Mouse (Mus musculus) adrenal gland, postnatal 4 days (tissue): Measurements from ENCODE around the gene Ugp2. TPM values are rescaled to one million over a fixed set of nuclear protein-coding genes. Genes with fewer than 3 reads are reported as not detected.
A peak's percentile ranks its signal among the peaks of the same experiment; 100 is the strongest.

ENCODE experiments used
- DNase-seq, 2 experiments: peaks; one replicate each; pipeline ENCODE4 v3.0.0; 2021 to 2022; ENCODE audit warnings: low spot score in 2 of 2, mixed read lengths in 2 of 2
- long read RNA-seq, 2 experiments: library from polyadenylated mRNA; stranded (forward); transcript quantifications; one replicate each; pipeline ENCODE4 v2.0.0; 2021
- total RNA-seq, 2 experiments: library from RNA; stranded (reverse); gene quantifications; 2 replicates each; pipeline ENCODE4 v1.2.3; 2021

Ugp2 gene
- total RNA-seq, result 10 to 100 TPM; 78.2 to 83.7 TPM
- long read RNA-seq, experiment 1, transcript Ugp2-202 (10 exons, 2,683 nt), result major isoform, 38 of 70 reads
- long read RNA-seq, experiment 1, transcript Ugp2-201 (10 exons, 2,044 nt), result minor isoform, 26 of 70 reads
- long read RNA-seq, experiment 1, partial matches to known transcripts, result 3 of 70 reads
- long read RNA-seq, experiment 1, other reads (novel, unspliced or antisense), result 3 of 70 reads
- long read RNA-seq, experiment 2, transcript Ugp2-201 (10 exons, 2,044 nt), result minor isoform, 82 of 183 reads
- long read RNA-seq, experiment 2, transcript Ugp2-202 (10 exons, 2,683 nt), result major isoform, 93 of 183 reads
- long read RNA-seq, experiment 2, partial matches to known transcripts, result 5 of 183 reads
- long read RNA-seq, experiment 2, other reads (novel, unspliced or antisense), result 3 of 183 reads

DNA sequence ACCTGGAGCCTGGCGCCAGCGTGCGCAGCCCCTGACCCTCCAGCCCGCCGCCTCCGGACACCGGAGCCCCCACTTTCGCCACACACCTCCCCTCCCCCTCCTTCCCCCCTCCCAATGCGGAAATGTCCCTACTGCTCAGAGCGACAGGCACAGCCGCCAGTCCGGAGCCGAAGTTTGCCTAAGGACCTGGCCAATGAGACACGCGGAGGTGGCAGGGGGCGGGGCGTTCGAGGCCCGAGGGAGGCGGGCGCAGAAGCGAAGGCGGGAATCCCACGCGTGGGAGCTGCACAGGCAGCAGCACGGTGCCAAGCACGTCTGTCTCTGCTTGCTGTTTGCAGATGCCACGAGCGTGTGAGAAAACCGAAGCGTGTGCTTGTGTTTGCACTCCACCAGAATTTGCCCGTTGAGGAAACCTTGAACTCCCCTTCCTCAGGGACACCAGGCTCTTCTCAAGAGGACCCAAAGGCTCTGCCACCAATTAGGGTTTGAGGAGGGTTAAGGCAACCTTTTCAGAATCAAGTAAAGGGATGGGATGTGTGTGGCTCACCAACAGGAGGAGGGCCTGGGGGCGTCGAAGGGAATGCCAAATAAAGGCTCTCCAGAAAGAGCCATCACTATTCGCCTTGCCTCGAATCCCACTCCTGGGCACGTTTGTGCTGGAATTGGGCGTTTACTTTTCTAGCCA lies at the start of gene Ugp2:
TSS of gene Ugp2 (minus strand) at position 80 of the 685 bp plus-strand sequence.
- peak; percentile 95 to 96 for DNase-seq

DNA sequence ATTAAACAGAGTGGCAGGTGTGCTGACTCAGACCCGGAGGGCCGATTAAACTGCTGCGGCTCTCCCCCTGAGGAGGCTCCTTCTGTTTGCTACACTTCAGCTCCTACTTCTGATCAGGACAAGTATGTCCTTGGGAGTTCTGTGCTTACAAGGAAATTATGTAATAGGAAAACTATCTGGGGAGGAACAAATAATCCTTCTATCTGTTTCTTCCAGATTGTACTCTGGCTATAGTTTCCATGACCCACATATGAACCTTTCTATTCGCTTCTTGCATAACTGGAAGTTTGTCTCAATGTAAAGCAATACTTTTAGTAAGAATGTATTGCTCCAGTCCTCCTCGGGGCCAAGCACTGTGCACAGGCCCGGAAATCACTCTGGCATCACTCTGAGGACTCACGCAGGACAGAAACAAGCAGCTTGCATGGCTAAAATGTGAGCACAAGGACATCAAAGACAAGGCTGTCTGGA lies 43.9 kb upstream of the Ugp2 start:
- no peak for DNase-seq

DNA sequence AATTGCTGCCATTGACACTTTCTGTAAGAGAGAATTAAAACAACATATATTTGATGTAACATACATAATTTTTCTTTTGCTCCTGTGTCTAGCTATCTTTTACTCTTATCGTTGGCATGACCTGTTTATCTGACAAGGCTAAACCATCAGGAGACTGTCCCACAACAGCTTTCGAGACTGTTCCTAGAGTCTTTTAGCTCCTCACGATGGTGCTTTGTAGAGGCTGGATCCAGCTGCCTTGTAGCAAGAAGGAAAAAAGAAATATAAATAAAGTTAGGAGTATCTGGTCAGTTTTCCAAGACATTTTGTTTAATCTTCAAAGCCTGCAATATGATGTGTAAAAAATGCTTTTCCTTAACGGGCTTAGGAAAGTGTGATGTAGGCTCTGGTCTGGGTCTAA lies 35.7 kb upstream of the Ugp2 start:
- DNase-seq, result no peak

DNA sequence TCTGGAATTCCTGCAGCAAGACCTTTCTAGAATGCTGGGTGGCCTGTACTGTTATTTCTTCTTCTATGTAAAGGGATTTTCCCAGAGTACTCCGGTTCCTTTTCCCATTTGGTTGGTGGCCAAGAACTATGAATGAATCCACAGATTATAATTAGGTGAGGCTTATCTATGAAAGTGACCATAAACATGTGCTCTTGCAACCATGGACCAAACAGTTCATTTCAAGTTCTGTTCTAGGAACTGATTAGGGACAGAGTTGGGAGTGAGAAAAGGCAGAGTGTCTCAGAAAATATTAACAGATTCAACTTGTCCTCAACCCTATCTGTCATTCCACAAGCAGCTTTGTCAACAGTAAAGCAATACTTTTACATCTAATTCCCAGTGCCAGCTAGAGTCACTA lies 35.1 kb upstream of the Ugp2 start:
- DNase-seq, result no peak

DNA sequence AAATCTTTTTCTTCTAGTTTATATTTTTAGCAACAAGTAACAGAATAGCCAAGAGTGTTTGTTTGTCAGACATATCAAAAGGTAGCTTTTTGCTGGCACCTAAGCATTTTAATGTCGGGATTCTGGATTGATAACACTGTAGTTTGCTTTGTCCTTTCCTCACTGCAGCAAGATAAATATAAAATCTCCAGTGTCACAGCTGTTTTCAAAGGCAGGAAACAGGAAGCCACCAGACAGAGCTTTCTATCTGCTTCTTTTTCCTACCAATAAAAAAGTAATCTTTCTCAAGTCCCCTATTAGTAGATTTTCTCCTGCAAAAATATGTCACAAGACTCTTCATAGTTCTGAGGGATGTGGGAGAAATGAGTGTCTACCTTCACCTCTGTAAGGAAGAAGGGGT lies 32.9 kb upstream of the Ugp2 start:
- no peak for DNase-seq

GRCm38 (mm10) chr11:21402481-21403254 lies 31.7 kb upstream of the Ugp2 start:
- DNase-seq, result no peak

GRCm38 (mm10) chr11:21401248-21401647 lies 30.2 kb upstream of the Ugp2 start:
- no peak for DNase-seq

DNA sequence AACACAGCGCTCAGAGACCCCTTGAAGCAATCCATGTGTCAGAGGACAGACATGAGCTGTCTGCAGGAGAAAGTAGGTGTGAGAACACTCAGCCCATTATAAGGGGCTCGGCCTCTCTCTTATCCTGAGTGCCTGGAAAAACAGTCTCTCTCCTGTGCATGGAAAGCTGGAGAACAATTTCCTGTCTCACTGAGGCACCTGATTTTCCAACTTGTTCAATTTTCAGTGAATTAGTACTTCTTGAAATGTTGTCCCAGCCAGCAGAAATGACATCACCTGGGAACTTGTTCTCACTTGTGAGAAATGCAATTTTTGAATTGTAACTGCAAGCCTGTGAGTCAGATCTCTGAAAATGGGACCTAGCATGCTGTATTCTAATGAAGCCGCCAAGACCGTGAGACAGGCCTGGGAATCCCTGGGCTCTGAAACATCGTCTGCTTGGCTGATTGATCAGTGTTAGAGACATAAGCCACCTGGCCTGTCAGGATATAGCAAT lies 28.2 kb upstream of the Ugp2 start:
- no peak for DNase-seq

- no peak for DNase-seq
Observed at GRCm38 (mm10) chr11:21398464-21398863, 27.5 kb upstream of the Ugp2 start.

- DNase-seq, result no peak
Observed at GRCm38 (mm10) chr11:21386790-21387189, 15.8 kb upstream of the Ugp2 start.

GRCm38 (mm10) chr11:21374096-21374495 lies 3.1 kb upstream of the Ugp2 start:
- DNase-seq, result no peak

DNA sequence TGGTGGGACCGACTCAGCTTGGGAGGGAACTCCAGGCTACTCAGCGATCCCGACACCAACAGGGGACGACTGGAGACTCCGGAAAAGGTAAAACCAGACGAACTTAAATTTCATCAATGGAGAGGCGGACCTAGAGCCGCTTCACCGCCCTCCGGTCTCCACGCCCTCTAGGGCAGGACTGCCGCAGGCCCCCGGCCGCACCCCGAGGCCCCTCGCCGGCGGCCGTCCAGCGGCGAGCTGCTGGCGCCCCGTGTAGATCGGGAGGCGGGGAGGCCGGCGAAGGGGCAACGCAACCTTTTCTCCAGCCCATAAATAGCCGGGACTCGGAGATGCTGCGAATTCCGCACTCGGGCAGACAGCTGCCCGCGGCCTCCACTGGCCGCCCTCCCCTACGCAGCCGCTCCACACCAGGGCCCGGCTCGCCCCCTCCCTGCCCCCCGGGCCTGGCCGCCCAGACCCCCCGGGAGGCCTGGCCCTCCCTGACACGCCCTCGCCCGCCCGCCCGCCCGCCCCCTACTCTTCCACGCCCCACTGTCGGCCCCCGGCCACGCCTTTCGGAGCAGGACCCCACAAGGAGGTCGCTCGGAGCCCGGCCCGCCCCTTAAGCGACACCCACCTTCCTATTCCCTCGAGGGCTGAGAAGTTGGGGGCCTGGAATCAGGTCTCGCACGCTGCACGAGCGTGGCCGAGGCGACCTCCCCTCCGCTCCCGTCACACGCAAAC lies 441 bp downstream of the Ugp2 start:
- peak; percentile 55 to 75 for DNase-seq

DNA sequence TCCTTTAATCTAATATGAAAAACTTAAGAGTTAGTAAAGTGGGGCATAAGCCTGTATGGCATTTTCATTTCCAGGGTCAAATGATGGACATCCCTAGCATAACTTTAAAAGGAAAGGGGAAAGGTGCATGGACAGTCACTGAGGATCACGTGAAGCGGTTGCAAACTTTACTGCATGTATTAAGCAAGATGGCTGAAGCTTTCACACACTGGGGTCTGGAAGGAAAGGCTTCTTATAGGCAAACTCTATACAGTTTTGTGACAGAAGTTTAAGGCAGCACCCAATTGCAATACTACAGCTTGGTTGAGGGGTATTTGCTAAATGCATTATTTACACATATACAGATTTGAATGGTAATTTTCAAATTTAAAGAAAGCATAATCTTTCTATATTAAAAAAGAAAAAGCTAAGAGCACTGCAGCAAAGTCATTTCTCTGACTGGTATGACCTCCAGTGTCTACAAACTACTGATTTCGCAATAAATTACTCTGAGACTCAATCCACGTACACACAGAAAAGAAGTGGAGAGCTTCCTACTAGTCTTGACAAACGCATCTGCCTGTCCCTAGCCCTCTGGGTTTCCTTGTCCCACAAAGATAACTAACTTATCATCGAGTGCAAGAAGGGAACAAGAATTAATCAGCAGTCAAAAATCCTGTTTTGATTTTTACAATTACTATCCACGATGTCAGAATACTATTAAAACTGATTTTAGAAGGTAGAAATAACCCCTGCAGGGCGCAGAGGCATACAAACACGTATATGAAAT lies 1.6 kb downstream of the Ugp2 start:
- no peak for DNase-seq

GRCm38 (mm10) chr11:21368466-21368865 lies 2.5 kb downstream of the Ugp2 start:
- DNase-seq, result no peak

DNA sequence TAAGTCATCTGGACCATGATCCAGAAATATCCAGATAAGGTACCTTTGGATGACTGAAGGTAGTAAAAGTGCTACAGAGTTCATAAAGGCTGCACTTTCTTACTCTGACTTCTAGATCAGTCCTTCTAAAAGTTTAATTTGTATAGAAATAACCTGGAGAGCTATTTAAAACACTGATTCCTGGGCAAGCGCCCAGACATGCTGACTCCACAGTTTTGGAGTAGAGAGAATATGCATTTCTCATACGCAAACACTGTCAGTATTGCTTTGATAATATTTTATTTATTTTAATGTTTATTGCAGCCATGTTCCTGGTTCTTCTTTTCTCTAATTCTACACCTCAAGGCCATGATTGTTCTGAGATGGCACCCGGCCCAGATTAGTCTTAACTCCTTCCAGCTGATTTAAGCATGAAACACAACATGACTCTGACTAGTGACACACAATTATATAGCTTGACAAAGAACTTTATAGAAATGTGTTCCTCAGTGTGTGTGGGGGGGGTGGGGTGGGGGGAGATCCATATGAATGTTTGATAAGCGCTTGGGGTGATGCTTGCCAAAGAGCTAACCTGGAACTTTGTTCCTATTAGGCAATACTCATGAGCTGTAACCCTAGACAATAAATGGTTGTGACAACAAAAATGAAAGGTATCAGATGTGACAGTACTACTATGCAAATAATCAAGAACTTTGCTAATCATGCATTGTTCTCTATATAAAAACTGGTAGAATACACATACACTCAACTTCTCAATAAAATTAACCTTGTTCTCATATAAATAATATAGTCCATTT lies 7.7 kb downstream of the Ugp2 start:
- peak in 1 of 2 experiments; percentile 9 for DNase-seq

GRCm38 (mm10) chr11:21351296-21351695 lies 19.7 kb downstream of the Ugp2 start:
- DNase-seq, result no peak

- no peak for DNase-seq
Observed at GRCm38 (mm10) chr11:21348890-21349289, 22.1 kb downstream of the Ugp2 start.

DNA sequence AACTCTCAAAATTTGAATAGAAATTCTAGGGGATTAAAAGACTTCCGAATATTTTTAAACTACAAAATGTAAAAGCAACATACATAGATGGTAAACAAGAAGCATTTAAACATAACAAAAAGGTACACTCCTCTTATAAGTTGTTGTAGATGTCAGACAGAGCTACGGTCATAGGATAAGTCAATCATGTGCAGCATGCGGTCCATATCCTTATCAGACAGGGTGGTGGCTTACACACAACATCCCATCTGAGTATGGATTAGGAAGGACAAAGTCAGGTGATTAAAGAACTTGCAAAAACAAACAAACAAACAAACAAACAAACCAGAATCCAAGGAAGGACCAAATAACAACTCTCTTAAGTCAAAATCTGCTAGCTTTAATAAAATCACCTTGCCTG lies 25.0 kb downstream of the Ugp2 start:
- DNase-seq, result no peak

DNA sequence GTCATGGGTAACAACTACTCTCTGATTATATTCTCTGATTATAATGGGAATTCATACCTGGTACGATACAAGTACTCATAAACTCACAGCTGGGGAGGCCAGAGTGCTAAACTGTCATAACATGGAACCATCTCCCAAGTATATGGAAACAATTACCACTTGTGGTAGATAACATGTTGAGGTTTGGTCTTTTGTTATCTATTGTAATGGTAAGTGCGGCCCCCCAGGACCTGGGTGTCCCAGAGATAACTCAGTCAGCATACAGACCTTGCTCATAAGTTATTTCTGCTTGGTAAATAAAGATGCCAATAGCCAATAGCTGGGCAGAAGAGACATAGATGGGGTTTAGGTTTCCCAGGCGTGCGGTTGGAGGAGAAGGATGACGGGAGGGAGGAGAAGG lies 27.5 kb downstream of the Ugp2 start:
- DNase-seq, result no peak
